Mouse (Mus musculus): Measurements from ENCODE around the gene Alcam.

The Alcam gene

GRCm38 (mm10) chr16:52363944-52364511, 89.8 kb downstream of the Alcam start:
- DNase-seq (ENCODE audit: low spot score) = no peak

- no peak for DNase-seq (ENCODE audit: low spot score)
Observed at GRCm38 (mm10) chr16:52343467-52344033, 110.3 kb downstream of the Alcam start.

GRCm38 (mm10) chr16:52342694-52343466, 111.0 kb downstream of the Alcam start:
- DNase-seq (ENCODE audit: low spot score) = no peak

GRCm38 (mm10) chr16:52334084-52334483, 119.8 kb downstream of the Alcam start:
- DNase-seq (ENCODE audit: low spot score) = no peak

GRCm38 (mm10) chr16:52333631-52334030, 120.2 kb downstream of the Alcam start:
- DNase-seq (ENCODE audit: low spot score) = no peak

- no peak for DNase-seq (ENCODE audit: low spot score)
Observed at GRCm38 (mm10) chr16:52331341-52331830, 122.5 kb downstream of the Alcam start.

- no peak for DNase-seq (ENCODE audit: low spot score)
Observed at GRCm38 (mm10) chr16:52329420-52329819, 124.5 kb downstream of the Alcam start.

GRCm38 (mm10) chr16:52319229-52319628, 134.6 kb downstream of the Alcam start:
- DNase-seq (ENCODE audit: low spot score) = no peak

GRCm38 (mm10) chr16:52311073-52311472, 142.8 kb downstream of the Alcam start:
- DNase-seq (ENCODE audit: low spot score) = peak; percentile 49

- no peak for DNase-seq (ENCODE audit: low spot score)
Observed at GRCm38 (mm10) chr16:52307016-52307415, 146.9 kb downstream of the Alcam start.

- DNase-seq (ENCODE audit: low spot score) = no peak
Observed at GRCm38 (mm10) chr16:52303532-52303902, 150.4 kb downstream of the Alcam start.

- no peak for DNase-seq (ENCODE audit: low spot score)
Observed at GRCm38 (mm10) chr16:52302790-52303531, 150.9 kb downstream of the Alcam start.

- DNase-seq (ENCODE audit: low spot score) = no peak
Observed at GRCm38 (mm10) chr16:52301730-52302129, 152.1 kb downstream of the Alcam start.

GRCm38 (mm10) chr16:52296376-52296775, 157.5 kb downstream of the Alcam start:
- DNase-seq (ENCODE audit: low spot score) = no peak

- no peak for DNase-seq (ENCODE audit: low spot score)
Observed at GRCm38 (mm10) chr16:52295535-52295934, 158.3 kb downstream of the Alcam start.

GRCm38 (mm10) chr16:52292440-52293048, 161.3 kb downstream of the Alcam start:
- DNase-seq (ENCODE audit: low spot score) = no peak

GRCm38 (mm10) chr16:52280186-52280585, 173.7 kb downstream of the Alcam start:
- DNase-seq (ENCODE audit: low spot score) = no peak

GRCm38 (mm10) chr16:52265066-52265465, 188.8 kb downstream of the Alcam start:
- no peak for DNase-seq (ENCODE audit: low spot score)

GRCm38 (mm10) chr16:52263751-52264150, 190.1 kb downstream of the Alcam start:
- DNase-seq (ENCODE audit: low spot score) = no peak

- DNase-seq (ENCODE audit: low spot score) = no peak
Observed at GRCm38 (mm10) chr16:52262582-52262981, 191.3 kb downstream of the Alcam start.

- no peak for DNase-seq (ENCODE audit: low spot score)
Observed at GRCm38 (mm10) chr16:52261755-52262154, 192.1 kb downstream of the Alcam start.

GRCm38 (mm10) chr16:52250935-52251334, 202.9 kb downstream of the Alcam start:
- no peak for DNase-seq (ENCODE audit: low spot score)

Data from ovary, postnatal 10 days (tissue).